Mouse (Mus musculus) large intestine, adult 2 months (tissue): ENCODE data around the gene Rtl5. TPM values are rescaled to one million over a fixed set of nuclear protein-coding genes. Genes with fewer than 3 reads are reported as not detected.

Experiments
- DNase-seq: peaks from one replicate; pipeline ENCODE4 v3.0.0-alpha.2; 2012; ENCODE audit warnings: low read depth, low spot score
- WGBS: fragments of 180-500 bp; shearing (Covaris S2); methylation state at CpG from one replicate; pipeline ENCODE4 v1.1.7; 2018; 5-methylcytosine and 5-hydroxymethylcytosine counted together
- polyA plus RNA-seq: library from polyadenylated mRNA; depleted of rRNA; stranded (reverse); fragments of >200 nt; gene quantifications from 2 replicates; pipeline ENCODE4 v1.2.3, GENCODE M21; 2012; rRNA removed

The Rtl5 gene
- polyA plus RNA-seq, 1 experiment = 1.3 TPM

DNA sequence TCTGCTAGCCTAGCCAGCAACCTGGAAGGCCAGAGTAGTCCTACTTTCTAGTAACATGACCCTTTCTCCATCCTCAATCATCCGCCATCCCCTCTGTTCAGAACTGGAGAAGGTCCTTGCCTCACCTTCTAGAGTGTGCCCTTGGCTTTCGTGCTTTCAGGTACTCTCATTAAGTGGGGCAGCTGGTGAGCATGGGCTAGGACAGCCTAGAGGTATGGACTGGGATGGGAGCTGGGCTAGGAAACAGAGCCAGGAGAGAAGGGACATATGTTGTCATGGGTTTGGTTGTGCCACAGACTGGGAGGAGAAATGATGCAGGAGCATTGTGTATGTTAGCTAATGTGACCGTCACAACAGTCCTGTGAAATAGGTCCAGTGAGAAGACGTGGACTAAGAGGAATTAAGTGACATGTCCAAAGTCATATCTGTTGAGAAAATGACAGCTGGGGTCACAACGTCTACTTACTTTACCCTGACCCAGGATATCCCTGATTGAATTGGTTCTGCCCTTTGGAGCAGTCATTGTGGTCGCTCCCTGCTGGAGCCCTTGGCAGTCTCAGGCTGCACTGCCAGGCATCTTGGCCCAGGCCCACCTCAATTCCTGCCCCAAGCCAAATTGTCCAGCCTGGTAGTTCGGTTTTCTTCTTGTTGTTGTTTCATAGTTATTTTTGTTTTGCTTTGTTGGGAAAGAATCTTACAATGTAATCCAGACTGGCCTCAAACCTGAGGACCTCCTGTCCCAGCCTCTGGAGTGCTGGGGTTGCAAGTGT lies 51.4 kb downstream of the Rtl5 start:
- WGBS = 71% methylated on average over 7 of the region's 7 CpGs
- DNase-seq = no peak

DNA sequence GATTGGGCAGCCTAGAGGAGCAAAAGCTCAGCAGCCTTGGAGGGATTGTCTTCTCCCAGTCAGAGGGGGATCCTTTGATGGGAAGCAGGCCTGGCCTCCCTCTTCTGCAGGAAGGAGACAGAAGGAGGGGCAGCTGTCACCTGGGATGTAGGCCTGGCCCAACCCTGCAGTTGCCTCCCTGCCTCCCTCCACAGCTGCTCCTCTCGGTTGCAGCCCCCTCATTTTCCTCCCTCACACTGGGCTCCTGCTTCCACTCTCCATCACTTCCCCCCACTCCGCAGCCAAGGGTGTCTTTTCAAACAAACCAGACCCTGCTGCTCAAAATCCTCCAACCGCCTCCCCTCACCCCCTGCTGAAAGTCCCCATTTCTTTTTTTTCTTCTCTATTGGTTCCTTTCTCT lies 52.2 kb downstream of the Rtl5 start:
- no peak for DNase-seq
- whole genome bisulfite sequencing = 63% methylated on average over 3 of the region's 3 CpGs

DNA sequence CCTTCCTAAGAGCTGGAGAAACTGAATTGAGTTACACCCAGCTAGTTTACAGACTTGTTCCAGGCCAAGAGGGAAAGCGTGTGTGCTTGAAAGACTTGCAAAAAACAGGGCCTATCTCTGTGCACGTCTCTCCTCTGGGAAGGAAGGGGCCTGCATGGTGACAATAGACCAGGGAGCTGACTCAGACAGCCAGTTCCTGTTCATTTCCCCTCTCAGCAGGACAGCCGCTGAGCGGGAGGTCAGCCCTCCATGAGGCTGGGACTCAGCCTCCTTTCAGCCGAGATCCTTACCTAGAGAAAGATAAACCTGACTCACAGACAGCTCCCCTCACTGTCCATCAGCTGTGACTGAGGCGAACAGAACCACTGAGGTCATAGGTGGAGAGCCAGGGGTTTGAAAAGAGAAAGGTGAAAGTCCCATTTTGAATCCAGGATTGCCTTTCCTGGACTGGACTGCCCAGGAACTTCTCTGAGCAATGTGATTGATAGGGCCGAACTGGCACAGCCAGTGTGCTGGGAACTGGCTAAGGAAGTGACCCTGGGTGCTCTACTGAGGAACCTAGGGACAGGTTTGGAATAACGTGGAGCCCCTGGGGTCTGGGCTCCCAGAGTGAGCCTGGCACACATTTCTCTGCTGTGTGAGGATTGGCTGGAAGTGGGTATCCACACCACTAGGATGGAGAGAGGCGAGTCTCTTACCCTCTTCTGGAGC lies 53.7 kb downstream of the Rtl5 start:
- no peak for DNase-seq
- WGBS = 60% methylated on average over 9 of the region's 9 CpGs

Other genes starting within 250 kb of the Rtl5 start
- gene Nhsl2, start 221.9 kb downstream of the Rtl5 start, polyA plus RNA-seq = 0.41 and 0.45 TPM in 2 replicates
- 2.4 and 5.1 TPM in 2 replicates for gene Pin4, start 48.1 kb upstream of the Rtl5 start, polyA plus RNA-seq
- 1.2 and 1.5 TPM in 2 replicates for gene Ercc6l, start 85.8 kb upstream of the Rtl5 start, polyA plus RNA-seq
- 619 and 685 TPM in 2 replicates for gene Rps4x, start 118.1 kb upstream of the Rtl5 start, polyA plus RNA-seq
- gene Cited1, start 180.9 kb upstream of the Rtl5 start, polyA plus RNA-seq = 0.23 and 0.37 TPM in 2 replicates